Mouse (Mus musculus): ENCODE data around the gene Srrm2.
A peak's percentile ranks its signal among the peaks of the same experiment; 100 is the strongest.

Srrm2 gene

GRCm38 (mm10) chr17:23815641-23816040 is 25.3 kb downstream of the Srrm2 start:
- no peak for DNase-seq

- DNase-seq = no peak
Observed at GRCm38 (mm10) chr17:23818579-23818978, 28.2 kb downstream of the Srrm2 start.

GRCm38 (mm10) chr17:23819235-23819634 is 28.9 kb downstream of the Srrm2 start:
- DNase-seq = no peak

GRCm38 (mm10) chr17:23820731-23821130 is 30.4 kb downstream of the Srrm2 start:
- no peak for DNase-seq

- DNase-seq = no peak
Observed at GRCm38 (mm10) chr17:23822094-23822493, 31.8 kb downstream of the Srrm2 start.

GRCm38 (mm10) chr17:23823018-23823417 is 32.7 kb downstream of the Srrm2 start:
- DNase-seq = no peak

GRCm38 (mm10) chr17:23823614-23824013 is 33.3 kb downstream of the Srrm2 start:
- no peak for DNase-seq

GRCm38 (mm10) chr17:23825591-23825990 is 35.3 kb downstream of the Srrm2 start:
- DNase-seq = no peak

GRCm38 (mm10) chr17:23828271-23829001 is 38.1 kb downstream of the Srrm2 start:
- DNase-seq = peak; percentile 80

GRCm38 (mm10) chr17:23829064-23829619 is 38.8 kb downstream of the Srrm2 start, which contains the start of gene Elob:
TSS of gene Elob (minus strand) at chr17:23829136.
- DNase-seq = peak; percentile 90

- no peak for DNase-seq
Observed at GRCm38 (mm10) chr17:23831201-23831600, 40.9 kb downstream of the Srrm2 start.

- no peak for DNase-seq
Observed at GRCm38 (mm10) chr17:23836006-23836575, 45.8 kb downstream of the Srrm2 start, which contains the start of gene Prss33. TSS of gene Prss33 (minus strand) at chr17:23836056.

- DNase-seq = peak; percentile 84
Observed at GRCm38 (mm10) chr17:23841145-23841544, 50.8 kb downstream of the Srrm2 start.

- DNase-seq = peak; percentile 46
Observed at GRCm38 (mm10) chr17:23843141-23843811, 52.9 kb downstream of the Srrm2 start.

GRCm38 (mm10) chr17:23843812-23844273 is 53.5 kb downstream of the Srrm2 start, which contains the start of the genes Prss32 and Prss41:
TSS of gene Prss32 (plus strand) at chr17:23843855.
TSS of gene Prss41 (minus strand) at chr17:23844172.
- DNase-seq = peak; percentile 83

GRCm38 (mm10) chr17:23850028-23850427 is 59.7 kb downstream of the Srrm2 start:
- peak; percentile 55 for DNase-seq

- DNase-seq = peak; percentile 79
Observed at GRCm38 (mm10) chr17:23850853-23851749, 60.8 kb downstream of the Srrm2 start.

GRCm38 (mm10) chr17:23853292-23853691 is 63.0 kb downstream of the Srrm2 start:
- peak; percentile 87 for DNase-seq

GRCm38 (mm10) chr17:23854229-23854765 is 64.0 kb downstream of the Srrm2 start:
- DNase-seq = no peak

- DNase-seq = no peak
Observed at GRCm38 (mm10) chr17:23857193-23857592, 66.9 kb downstream of the Srrm2 start.

GRCm38 (mm10) chr17:23857913-23858312 is 67.6 kb downstream of the Srrm2 start:
- no peak for DNase-seq

- DNase-seq = no peak
Observed at GRCm38 (mm10) chr17:23862926-23863325, 72.6 kb downstream of the Srrm2 start.
